Mouse (Mus musculus) CD4-positive, CD25-positive, alpha-beta regulatory T cell, adult 2 months (primary cell): ENCODE results near the gene Kat7.

Source experiments
- DNase-seq: peaks from one replicate; pipeline ENCODE4 v3.0.0-alpha.2; 2012; ENCODE audit warnings: low read depth, low spot score

Kat7 gene

DNA sequence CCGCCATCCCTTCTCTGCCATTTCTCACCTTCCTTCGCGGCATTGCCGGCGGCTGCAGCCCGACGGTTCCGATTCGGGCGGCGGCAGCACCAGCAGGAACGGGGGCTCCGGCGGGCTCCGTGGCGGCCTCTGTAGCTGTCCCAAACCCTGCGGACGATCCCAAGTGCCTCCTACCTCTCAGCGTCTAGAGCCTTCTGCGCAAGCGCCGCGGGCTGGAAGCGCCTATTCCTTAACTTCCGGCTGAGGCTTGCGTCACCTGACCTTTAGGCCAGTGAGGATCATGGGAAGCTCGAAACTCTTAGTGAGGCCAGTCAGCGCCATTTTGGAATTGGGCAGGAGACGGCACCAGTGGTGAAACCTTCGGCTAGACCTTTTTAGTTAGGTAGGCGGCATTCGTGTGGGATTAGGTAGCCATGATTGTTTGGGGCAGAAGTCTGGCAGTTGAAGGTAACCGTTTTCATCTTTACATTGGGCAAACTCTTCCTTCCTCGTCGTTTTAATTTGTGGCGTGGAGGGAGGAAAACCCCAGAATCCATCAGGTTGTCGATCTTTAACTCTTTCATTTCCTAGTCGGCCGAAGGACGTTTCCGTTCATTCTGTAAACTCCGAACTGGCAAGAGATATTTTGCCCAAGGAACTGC lies at the start of gene Kat7:
Kat7 (minus strand) TSS at position 240 of the 641 bp plus-strand sequence.
- DNase-seq: peak; percentile 99

DNA sequence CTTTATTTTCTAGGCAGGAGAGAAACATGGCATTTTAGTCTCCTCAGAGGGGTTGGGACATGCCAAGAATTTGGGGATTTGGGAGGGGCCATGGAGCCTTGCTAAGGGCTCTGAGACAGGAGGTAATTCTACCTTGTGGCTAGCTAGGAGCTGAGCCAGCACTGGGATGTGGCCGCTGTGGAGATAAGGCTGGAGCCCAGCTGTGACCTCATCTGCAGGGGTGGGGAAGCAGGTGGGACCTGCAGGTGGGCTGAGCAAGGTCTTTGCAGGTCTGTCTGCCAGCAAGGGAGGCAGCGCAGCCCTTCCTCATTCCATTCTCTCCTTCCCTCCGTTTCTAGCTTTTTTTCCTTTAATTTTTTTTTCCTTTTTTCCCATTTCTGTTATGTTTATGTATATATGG lies 48.2 kb upstream of the Kat7 start:
- no peak for DNase-seq

DNA sequence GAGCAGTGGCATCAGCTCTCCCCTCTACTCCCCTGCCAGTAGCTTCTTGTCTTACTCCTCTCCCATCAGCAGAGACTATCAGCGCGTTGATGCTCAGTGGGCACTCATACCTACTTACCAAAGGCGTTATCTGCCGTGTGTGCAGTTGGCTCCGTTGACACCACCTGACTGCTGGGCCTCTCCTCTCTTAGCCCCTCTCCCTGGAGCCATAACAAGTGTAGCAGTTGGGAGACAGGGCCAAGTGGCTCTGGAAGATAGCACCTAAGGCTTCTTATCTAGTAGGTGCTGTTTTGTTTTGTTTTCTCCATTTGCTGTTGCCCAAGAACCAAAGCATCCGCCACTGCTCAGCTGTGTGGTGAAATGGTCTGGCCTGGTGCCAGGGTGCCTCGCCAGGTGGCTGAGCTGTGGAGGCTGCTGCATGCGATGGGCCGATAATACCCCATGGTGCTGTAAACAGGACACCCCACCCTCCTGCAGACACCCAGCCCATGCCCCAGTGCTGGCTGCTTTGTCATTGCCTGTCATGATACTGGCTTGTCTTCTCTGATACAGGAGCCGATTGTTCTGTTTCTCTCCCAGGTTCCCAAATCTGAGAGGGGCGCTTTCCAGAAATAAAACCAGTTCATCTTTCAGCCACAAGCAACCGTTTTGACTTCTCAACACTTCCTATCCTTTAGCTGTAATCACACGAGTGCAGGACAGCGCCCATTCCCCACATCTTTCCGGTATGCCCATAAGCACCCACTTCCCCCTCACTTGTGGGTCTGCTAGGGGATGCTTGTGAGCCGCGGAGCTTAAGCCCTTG lies 46.6 kb upstream of the Kat7 start:
- peak; percentile 94 for DNase-seq

DNA sequence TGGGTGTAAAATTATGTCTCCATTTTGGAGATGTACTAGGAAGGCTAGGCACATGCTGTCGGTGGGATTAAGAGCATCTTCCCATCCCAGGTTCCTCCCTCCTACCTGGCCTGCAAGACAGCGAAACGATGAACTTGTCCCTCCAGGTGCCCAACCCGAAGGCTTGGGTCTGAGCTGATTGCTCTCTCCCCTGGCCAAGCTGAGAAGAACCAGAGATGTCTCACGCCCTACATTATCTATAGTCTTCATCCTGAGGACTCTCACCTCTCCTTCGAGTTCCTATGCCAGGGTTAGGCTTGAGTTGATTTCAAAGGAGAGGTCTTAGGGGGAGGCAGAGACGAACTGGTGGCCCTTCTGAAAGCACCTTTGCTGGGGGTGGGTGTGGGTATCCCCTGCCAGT lies 46.0 kb upstream of the Kat7 start:
- no peak for DNase-seq

DNA sequence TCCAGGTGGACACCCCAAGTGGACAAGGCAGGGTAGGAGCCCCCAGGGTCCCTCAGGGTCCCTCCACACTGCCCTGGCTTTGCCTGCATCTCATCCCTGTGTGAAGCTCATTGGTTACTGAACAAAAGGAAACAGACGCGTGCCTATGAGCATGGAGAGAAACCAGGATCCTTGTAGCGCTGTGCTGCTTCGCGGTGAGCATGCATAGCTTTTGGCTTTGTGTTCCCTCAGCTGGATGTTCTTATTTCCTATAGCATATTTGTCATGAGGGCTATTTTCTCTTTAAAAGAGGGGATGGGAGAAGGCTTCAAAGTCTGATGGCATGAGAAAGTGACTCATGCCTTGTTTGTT lies 45.6 kb upstream of the Kat7 start:
- DNase-seq: peak; percentile 41

DNA sequence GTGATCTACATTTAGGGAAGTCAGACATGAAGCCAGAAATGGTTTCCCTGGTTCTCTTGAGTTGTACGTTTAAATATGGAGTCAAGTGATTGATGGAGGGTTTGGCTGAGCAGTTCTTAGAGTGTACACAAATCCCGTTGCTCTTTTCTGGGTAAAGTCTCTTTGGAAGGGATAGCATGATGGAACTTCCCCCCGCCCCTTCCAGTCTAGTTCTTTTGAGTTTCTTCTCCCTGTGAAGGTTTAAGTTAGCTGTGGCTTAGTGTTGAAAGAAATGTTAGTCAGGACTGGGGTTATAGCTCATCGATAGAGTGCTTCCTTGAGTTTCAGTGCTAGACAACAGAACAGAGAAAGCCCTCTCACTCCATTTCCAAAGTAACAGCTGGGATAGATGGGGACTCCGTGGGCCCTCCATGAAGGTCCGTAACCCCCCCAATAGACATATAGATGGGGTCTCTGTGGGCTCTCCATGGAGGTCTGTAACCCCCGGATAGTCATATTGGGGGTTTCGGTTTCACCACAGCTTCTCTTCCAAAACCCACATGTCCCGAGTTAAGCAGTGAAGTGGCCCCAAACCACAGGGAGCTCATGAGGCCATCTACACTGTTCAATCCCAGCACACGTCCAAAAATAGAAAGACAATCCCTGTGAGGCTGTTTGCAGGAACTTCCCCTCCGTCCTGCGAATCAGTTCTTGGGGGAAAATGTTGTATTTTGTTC lies 45.1 kb upstream of the Kat7 start:
- no peak for DNase-seq

DNA sequence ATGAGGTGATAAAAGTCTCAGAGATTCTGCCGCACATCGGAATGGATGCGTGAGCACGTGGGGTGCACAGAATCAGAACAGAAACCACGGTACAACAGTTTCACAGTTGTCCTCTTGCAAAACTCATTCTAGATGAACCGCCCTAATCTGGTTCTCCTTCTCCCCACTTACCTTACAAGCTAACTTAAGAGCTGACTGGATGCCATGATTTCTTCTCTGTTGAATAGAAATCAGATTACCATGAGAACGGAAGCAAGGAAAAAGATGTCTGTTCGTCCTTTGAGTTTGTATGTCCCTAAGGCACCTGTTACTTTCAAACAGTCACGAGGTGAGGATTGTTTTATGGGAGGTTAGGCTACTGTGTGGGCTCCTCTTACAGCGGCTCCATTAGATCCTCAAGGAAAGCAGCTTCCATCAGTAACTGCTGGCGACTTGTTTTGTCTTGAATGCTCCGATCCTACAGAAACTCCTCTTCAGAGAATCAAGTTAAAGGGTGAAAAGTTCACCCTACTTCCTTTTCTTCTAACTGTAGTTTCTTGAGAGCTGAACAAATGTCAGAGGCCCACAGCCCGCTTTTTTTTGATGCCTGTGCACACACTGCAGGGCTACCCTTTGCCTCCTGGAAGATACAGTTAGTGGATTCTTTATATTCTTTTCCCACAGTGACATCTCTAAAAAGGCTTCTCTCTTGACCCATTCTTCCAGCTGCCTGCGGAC lies 44.3 kb upstream of the Kat7 start:
- DNase-seq: peak; percentile 51

DNA sequence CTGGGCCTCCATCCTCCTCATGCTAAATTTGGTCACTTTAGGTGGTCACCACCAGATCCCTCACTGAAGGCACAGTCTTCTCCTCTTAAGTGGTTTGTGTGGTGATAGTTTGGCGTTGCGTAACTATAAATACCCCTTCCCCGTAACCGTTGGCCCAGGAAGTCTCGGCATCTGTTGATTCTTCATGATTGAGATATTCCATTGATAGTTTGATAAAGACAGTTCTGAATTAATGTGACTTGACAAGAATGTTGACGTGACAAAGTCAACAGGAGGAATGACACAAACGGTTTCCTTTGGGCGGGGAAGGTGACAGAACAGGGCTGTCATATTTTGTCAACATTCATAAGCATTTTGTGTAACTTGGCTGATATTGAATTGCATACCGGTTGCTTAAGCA lies 43.2 kb upstream of the Kat7 start:
- DNase-seq: peak; percentile 58

DNA sequence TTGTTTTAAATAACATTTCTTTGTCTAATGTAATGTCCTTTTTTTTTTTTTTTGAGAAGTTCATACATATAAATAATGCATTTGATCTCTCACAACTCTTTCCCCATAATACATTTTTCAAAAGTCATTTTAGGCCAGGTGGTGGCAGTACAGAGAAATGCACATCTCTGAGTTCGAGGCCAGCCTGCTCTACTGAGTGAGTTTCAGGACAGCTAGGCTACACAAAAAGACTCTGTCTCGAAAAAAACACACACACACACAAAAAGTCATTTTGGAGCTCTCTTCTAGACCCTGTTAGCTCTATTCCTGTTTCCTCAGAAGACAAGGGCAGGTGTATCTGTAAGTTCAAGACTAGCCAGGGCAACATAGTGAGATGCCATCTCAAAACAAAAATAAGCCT lies 42.6 kb upstream of the Kat7 start:
- DNase-seq: peak; percentile 52

DNA sequence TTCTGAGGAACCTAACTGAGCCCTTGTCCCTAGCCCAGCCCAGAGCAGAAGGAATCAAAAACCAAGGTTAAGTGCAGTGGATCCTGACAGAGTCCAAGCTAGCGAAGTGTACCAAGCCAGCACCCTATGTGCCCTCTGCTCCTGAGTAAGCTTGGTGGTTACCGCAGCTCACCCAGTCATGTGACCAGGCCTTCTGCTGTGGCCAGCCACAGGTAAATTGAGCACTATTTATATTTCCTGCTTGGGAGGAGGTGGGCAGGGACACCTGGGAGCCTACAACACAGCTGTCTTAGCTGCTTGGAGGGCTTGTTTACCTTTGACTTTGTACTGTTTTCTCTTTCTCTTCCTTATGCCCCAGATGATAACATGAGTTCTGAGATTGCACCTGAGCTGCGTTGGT lies 40.9 kb upstream of the Kat7 start:
- peak; percentile 52 for DNase-seq

DNA sequence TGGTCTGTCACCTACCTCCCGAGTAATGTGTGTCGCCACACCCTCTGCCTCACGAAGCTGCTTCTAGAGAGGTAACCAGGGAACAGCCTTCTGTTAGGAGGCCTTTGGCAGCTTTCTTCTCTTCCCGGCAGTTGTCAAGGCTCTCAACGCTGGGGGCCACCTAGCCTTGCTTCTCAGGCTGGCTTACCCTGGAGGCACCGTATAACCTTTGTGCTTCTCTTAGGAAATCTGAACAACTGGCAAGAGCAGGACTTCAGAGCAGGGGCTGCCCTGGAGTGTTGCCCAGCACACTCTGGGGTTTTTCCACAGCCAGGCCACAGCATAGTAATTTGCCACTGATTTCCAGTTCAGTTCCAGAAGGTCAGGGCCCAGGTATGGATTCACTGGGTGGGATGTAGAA lies 40.2 kb upstream of the Kat7 start:
- no peak for DNase-seq

DNA sequence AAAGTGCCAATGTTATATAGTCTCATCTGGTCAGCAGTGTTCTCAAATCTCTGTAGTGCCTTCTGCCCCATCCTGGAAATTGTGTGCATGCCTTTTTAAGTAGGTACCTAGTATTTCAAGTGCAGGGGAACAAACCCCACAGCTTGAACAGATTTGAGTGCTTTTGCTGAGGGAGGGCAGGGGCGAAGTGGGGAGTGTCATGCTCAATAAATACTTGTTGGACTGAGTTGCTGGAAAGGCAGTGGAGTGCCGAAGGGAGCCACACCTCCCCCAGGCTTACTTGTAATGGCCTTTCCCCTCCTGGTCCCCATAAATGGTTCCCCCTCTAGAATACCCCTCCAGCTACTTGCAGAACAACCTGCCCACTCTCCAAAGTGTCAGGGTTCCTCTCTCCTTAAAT lies 34.1 kb upstream of the Kat7 start:
- no peak for DNase-seq

DNA sequence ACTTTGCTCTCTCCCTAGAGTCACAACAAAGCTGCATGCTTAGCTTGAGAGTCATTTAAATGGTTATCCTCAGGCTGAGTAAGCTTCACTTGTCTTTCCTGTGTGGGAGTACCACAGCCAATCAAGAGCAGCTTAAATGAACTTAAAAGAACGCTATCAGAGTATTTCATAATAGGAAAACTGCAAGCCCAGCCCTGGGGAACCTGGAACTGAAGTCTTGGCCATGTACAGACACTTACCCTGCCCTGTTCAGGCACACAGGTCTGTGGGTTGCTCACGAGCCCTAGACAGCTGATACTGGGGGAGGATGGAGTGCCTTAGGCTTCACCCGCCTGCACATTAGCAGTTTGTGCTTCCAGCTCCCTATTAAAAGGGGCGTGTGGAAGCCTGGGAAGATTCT lies 33.1 kb upstream of the Kat7 start:
- DNase-seq: no peak

DNA sequence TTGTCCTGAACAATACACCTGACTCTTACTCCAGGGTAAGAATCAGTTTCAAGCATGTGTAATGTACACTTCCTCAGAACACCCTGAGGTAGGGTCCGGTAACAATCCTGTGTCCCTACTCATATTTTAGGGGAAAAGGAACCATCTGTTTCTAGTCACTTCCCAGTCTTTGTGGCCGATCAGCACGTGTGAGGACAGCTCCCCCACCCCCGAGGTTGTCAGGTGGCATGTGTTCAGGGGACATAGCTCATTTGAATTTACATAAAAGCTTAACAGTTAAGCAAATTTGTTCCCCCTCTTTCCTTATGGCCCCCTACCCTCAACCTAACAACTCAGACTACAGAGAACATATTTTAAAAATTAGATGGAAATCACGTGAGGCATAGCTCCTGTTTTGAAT lies 30.6 kb upstream of the Kat7 start:
- DNase-seq: no peak

DNA sequence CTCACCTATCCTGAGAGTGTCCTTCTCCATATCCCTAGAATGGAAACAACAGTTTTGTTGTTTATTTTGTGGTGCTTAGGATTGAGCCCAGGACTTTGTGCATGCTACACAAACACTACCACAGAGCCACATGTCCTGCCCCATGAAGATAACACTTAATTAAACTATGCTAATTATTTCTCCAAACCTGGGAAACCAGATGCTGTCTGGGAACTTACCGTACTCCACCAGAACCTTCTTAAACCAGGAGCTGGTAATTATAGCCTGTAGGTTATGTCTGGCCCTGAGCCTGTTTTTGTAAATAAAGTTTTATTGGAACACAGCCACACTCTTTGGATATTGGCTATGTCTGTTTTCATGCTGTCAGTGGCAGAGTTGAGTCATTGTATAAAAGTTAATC lies 30.2 kb upstream of the Kat7 start:
- DNase-seq: no peak

DNA sequence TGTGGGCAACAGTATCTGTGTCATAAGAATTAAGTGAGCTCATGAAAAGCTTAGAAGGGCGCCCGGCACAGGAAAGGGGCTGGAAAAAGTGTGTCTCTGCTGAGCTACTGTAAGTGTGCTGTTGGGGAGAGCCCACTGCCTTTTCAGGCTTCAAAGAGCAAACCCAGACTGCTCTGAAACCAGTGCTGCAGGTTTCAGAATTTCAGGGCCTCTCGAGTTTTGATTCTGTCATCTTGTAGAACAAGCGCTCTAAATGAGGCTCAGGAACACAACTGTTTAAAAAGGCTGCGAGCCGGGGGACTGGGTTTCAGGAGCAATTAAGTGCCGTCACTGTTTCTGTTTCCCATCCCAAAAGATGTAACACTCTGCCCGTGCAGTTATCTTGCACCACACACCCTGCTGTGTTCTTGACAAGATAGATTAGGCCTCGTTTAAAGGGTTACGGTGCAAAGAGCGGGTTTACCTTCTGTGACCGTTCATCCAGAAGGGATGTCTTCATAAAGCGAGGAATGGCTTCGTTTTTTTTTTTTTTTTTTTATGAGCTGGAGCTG lies 29.5 kb upstream of the Kat7 start:
- DNase-seq: peak; percentile 46

DNA sequence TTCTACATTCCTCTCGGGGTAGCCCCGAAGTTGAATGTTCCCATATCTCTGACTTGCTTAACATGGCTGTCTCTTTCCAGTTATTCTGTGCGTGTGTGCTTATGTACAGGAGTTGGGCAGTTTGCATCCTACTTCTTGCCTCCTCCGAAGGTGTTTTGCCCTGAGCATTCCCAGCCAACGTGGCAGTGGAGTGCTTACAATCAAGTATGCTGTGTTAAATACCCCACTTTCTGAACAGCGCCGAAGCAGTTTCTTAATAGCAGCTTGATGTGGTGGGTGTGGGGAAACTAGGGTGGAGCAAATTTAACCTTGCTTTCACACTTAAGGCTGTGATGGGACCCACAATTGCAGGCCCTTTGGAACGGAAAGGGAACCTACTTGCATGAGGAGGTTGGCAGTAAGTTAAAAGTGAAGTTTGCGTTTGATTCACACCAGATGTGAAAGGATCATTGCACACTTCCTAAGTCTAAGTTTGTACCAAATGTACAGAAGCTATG lies 27.8 kb upstream of the Kat7 start:
- DNase-seq: peak; percentile 44

DNA sequence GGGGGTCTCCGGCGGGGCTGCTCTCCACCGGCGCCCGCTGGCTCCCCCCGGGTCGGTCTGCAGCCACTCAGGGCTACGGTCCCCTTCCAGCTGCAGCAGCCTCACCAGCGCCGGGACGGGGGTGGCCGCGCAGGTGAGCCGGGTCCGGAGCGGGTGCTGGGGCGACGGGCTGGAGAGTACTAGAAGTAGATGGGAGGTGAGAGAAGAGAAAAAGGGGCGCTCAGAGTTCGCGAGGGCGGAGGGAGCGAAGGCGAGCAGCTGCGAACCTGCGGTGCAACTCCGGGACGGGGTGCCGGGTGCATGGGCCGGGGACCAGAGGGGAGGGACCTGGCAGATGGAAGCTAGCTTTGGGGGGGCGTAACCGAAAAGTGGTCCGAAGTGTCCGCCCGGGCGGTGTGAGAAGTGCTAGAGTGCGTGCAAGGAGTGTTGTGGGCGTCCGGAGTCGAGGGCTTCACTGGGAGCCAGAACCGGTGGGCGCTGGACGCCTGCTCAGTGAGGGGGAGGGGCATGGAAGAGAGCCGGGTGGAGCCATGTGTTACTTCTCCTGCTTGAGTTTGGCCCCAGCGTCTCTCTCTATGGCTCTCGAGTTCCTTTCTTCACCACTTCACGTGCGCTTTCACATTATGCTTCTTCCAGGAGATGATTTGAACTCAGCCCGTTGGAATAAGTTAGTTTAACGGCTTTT lies 27.2 kb upstream of the Kat7 start:
- peak; percentile 71 for DNase-seq

DNA sequence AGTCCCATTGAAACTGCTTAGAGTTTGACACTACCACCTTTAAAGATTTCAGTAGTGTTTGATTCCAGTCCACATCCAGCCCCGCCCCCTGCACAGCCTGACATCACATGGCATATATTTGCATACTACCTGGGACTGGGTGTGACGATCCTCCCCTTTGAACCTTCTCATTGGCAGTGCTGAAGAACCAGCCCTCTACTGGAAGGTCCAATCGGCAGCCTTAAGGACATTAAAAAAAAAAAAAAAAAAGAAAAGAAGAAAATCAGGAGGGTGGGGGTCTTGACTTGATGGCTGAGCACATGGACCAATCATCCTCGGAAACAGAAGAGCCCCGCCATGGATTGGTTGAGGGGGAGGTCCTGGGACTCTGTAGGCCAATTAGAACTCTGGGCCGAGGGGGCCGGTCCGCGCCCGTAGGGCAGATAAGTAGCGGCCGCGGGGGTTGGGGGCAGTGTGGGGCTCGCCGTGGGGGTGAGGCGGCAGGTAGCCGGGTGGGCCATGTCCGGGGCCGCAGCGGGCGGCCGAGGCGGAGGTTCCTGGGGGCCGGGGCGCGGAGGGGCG lies 26.6 kb upstream of the Kat7 start, which contains the start of gene Fam117a:
Fam117a (plus strand) TSS at position 451 of the 561 bp plus-strand sequence.
- DNase-seq: peak; percentile 96

DNA sequence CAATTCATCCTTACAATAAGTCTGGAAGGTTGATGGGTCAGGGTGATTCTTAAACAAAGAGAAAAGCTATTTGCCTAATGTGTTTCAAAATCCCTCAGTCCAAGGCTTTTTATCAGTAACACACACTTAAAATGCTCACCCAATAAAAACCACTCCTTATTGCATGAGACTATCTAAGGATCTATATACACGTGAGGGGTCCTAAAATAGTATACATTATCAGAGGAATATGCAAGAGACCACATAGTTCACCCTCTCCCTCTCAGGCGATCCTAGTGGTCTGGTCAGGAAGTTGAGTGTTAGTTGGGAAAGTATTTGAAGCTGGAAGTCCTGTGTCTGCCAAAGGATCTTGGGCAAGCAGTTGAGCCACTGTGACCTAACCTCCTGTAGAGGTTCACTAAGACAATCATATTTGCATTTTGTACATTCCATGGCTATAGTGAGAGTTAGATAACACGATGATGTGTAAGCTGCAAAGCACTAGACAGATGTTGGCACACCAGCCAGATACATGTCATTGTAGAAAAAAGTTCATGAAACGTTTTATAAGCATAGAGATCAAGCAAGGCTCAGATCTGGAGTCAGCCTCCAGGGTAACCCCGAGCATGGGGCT lies 24.5 kb upstream of the Kat7 start:
- no peak for DNase-seq
